Mouse (Mus musculus): Measurements from ENCODE around the gene Rho.

GRCm38 (mm10) chr6:115962439-115963085, 31.0 kb downstream of the Rho start:
- TF ChIP-seq POLR2A (IDR thresholded peaks at IDR 0.05; ENCODE audit: insufficient read length, low read depth) = no peak
- no peak for TF ChIP-seq E2F4 (IDR thresholded peaks at IDR 0.05; ENCODE audit: insufficient read depth)
- TF ChIP-seq POLR2AphosphoS2 (IDR thresholded peaks at IDR 0.05; ENCODE audit: insufficient read length, low read depth) = no peak
- TF ChIP-seq USF1 (IDR thresholded peaks at IDR 0.05; ENCODE audit: low read depth) = no peak
- no peak for TF ChIP-seq MAX (IDR thresholded peaks at IDR 0.05; ENCODE audit: low read depth)
- no peak for TF ChIP-seq TCF12 (IDR thresholded peaks at IDR 0.05; ENCODE audit: insufficient read depth, poor library complexity, severe bottlenecking)
- TF ChIP-seq TCF3 (IDR thresholded peaks at IDR 0.05; ENCODE audit: insufficient read length, low read depth) = no peak
- no peak for TF ChIP-seq MYOG (IDR thresholded peaks at IDR 0.05; ENCODE audit: control insufficient read depth in 1 of 3, insufficient read depth in 1 of 3, insufficient read length in 2 of 3, low read depth in 2 of 3)
